Mouse (Mus musculus) gonadal fat pad, adult 2 months (tissue): ENCODE measurements at regions not wholly inside any gene's neighbourhood (a gene's known extent, or its start where the extent isn't known, plus 50 kb on each side); places are given as distances from the start of the nearest gene placed in this dataset.

ENCODE experiments used
- DNase-seq: peaks from one replicate; pipeline ENCODE4 v3.0.0-alpha.2; 2012; ENCODE audit warnings: low read depth

- no peak for DNase-seq
Measured at GRCm38 (mm10) chr16:47081896-47082295, 583.6 kb upstream of the Nectin3 start.

- no peak for DNase-seq
Measured at GRCm38 (mm10) chr16:47080330-47080729, 582.0 kb upstream of the Nectin3 start.

- DNase-seq = no peak
Measured at GRCm38 (mm10) chr16:47059293-47059963, 561.1 kb upstream of the Nectin3 start.

- DNase-seq = no peak
Measured at GRCm38 (mm10) chr16:47058811-47059210, 560.5 kb upstream of the Nectin3 start.

- DNase-seq = no peak
Measured at GRCm38 (mm10) chr16:47025971-47026370, 527.6 kb upstream of the Nectin3 start.

- DNase-seq = no peak
Measured at GRCm38 (mm10) chr16:47017486-47017885, 519.2 kb upstream of the Nectin3 start.

GRCm38 (mm10) chr16:46982910-46983600, 484.7 kb upstream of the Nectin3 start:
- DNase-seq = no peak

- no peak for DNase-seq
Measured at GRCm38 (mm10) chr16:46982272-46982909, 484.1 kb upstream of the Nectin3 start.

- DNase-seq = no peak
Measured at GRCm38 (mm10) chr16:46965741-46966140, 467.4 kb upstream of the Nectin3 start.

GRCm38 (mm10) chr16:46956990-46957389, 458.7 kb upstream of the Nectin3 start:
- no peak for DNase-seq

- no peak for DNase-seq
Measured at GRCm38 (mm10) chr16:46926060-46926459, 427.7 kb upstream of the Nectin3 start.

GRCm38 (mm10) chr16:46894576-46895203, 396.4 kb upstream of the Nectin3 start:
- no peak for DNase-seq

GRCm38 (mm10) chr16:46878739-46879138, 380.4 kb upstream of the Nectin3 start:
- no peak for DNase-seq

- no peak for DNase-seq
Measured at GRCm38 (mm10) chr16:46863959-46864358, 365.6 kb upstream of the Nectin3 start.

GRCm38 (mm10) chr16:46849534-46849933, 351.2 kb upstream of the Nectin3 start:
- DNase-seq = no peak

GRCm38 (mm10) chr16:46848755-46849154, 350.4 kb upstream of the Nectin3 start:
- DNase-seq = no peak

GRCm38 (mm10) chr16:46847707-46848356, 349.5 kb upstream of the Nectin3 start:
- no peak for DNase-seq

GRCm38 (mm10) chr16:46841179-46841578, 342.9 kb upstream of the Nectin3 start:
- DNase-seq = no peak

GRCm38 (mm10) chr16:46840764-46841163, 342.4 kb upstream of the Nectin3 start:
- no peak for DNase-seq

GRCm38 (mm10) chr16:46825147-46825546, 326.8 kb upstream of the Nectin3 start:
- DNase-seq = no peak

- DNase-seq = no peak
Measured at GRCm38 (mm10) chr16:46822753-46823152, 324.4 kb upstream of the Nectin3 start.

GRCm38 (mm10) chr16:46818215-46818614, 319.9 kb upstream of the Nectin3 start:
- DNase-seq = no peak
